Mouse (Mus musculus) E14TG2a.4 (cell line): ENCODE results near the gene Dusp1.

ENCODE experiments used
- CTCF ChIP-seq: conservative IDR thresholded peaks from 2 replicates; pipeline ENCODE4 v1.5.1; 2014; ENCODE audit warnings: low read length
- NANOG ChIP-seq: IDR thresholded peaks from 2 replicates; pipeline ENCODE4 v1.6.1; 2014; ENCODE audit warnings: borderline replicate concordance, low read length, mixed read lengths
- POU5F1 ChIP-seq: IDR thresholded peaks from 2 replicates; pipeline ENCODE4 v1.6.1; 2014; ENCODE audit warnings: low read length, borderline replicate concordance

- TF ChIP-seq CTCF (no peak), POU5F1 (no peak), NANOG (no peak)
These were observed 98.5 kb downstream of the Dusp1 start for GRCm38 (mm10) chr17:26463432-26463831.
